Mouse (Mus musculus) retina, adult 2 months (tissue): ENCODE data around the gene Cnst.

Experiments
- DNase-seq: peaks from one replicate; pipeline ENCODE4 v3.0.0-alpha.2; 2012; ENCODE audit warnings: low read depth, low spot score

Cnst gene

GRCm38 (mm10) chr1:179545768-179546550, at the start of gene Cnst, which contains the start of gene Tfb2m:
Cnst (plus strand) TSS chr1:179546370.
Tfb2m (minus strand) TSS chr1:179546267.
- DNase-seq, result peak; percentile 94

- no peak for DNase-seq
Measured at GRCm38 (mm10) chr1:179499257-179499656, 46.9 kb upstream of the Cnst start.

- no peak for DNase-seq
Measured at GRCm38 (mm10) chr1:179502565-179502964, 43.6 kb upstream of the Cnst start.

GRCm38 (mm10) chr1:179506530-179507315, 39.4 kb upstream of the Cnst start:
- DNase-seq, result no peak

GRCm38 (mm10) chr1:179510546-179511340, 35.4 kb upstream of the Cnst start:
- DNase-seq, result no peak

- no peak for DNase-seq
Measured at GRCm38 (mm10) chr1:179511895-179512294, 34.3 kb upstream of the Cnst start.

GRCm38 (mm10) chr1:179516941-179517712, 29.0 kb upstream of the Cnst start:
- no peak for DNase-seq

- peak; percentile 73 for DNase-seq
Measured at GRCm38 (mm10) chr1:179517713-179518465, 28.3 kb upstream of the Cnst start, which contains the start of gene Smyd3. Smyd3 (minus strand) TSS chr1:179518041.

- no peak for DNase-seq
Measured at GRCm38 (mm10) chr1:179519901-179520300, 26.3 kb upstream of the Cnst start.

- no peak for DNase-seq
Measured at GRCm38 (mm10) chr1:179539054-179539453, 7.1 kb upstream of the Cnst start.

- DNase-seq, result no peak
Measured at GRCm38 (mm10) chr1:179539887-179540286, 6.3 kb upstream of the Cnst start.

GRCm38 (mm10) chr1:179541502-179541901, 4.7 kb upstream of the Cnst start:
- no peak for DNase-seq

- DNase-seq, result no peak
Measured at GRCm38 (mm10) chr1:179546551-179546917, 364 bp downstream of the Cnst start.

GRCm38 (mm10) chr1:179547176-179547575, 1.0 kb downstream of the Cnst start:
- no peak for DNase-seq

- no peak for DNase-seq
Measured at GRCm38 (mm10) chr1:179548220-179548619, 2.0 kb downstream of the Cnst start.

- DNase-seq, result no peak
Measured at GRCm38 (mm10) chr1:179548996-179549752, 3.0 kb downstream of the Cnst start.

GRCm38 (mm10) chr1:179551336-179551735, 5.2 kb downstream of the Cnst start:
- DNase-seq, result no peak

GRCm38 (mm10) chr1:179551921-179552320, 5.8 kb downstream of the Cnst start:
- no peak for DNase-seq

- no peak for DNase-seq
Measured at GRCm38 (mm10) chr1:179552751-179553150, 6.6 kb downstream of the Cnst start.
